Mouse (Mus musculus): Measurements from ENCODE around the gene Rundc3b.

DNA sequence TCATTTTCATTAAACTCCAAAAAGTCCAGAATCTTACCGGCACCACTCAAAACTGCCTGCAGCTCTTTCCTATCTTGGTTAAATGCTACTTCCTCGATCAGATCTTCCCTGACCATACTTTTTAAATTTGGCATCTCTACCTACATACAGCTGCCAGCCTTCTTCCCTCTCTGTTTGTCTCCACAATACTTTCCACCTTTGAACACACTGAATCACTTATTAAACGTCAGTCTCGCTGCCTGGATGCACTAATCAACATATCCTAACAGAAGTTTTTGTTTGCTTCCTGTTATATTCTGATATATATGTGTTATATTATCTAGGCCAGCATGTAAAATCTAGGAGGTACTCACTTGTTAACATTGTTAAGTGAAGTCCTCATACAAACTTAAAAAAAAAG lies 25.5 kb upstream of the Rundc3b start:
- no peak for TF ChIP-seq EP300 (IDR thresholded peaks at IDR 0.05; ENCODE audit: low read depth)
- no peak for TF ChIP-seq CTCF (IDR thresholded peaks at IDR 0.05; ENCODE audit: low read depth)
